Mouse (Mus musculus) forelimb bud, embryonic 11.5 days (tissue): ENCODE measurements around the gene Dmgdh.

ENCODE experiments used
- DNase-seq: peaks from one replicate; pipeline ENCODE4 v3.0.0-alpha.2; 2012; ENCODE audit warnings: low read depth, low spot score

Dmgdh gene

DNA sequence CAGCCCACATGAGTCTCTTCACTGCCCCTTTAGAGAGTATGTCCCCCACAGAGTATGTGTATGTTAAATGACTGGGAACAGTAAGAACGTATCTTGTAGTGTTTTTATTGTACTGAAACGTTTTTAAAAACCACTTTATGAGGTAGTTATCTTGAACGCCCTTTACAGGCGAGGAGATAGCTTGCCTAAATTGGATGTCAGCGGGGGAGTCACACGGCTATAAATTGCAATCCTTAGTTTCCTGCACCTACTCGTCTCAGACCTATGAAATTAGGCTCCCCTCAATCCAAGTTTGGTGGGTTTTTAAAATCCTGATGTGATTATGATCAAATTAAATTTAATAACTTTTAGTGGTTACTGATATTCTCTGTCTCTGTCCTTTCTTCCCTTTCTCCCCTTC lies 98.6 kb downstream of the Dmgdh start:
- DNase-seq, result no peak

DNA sequence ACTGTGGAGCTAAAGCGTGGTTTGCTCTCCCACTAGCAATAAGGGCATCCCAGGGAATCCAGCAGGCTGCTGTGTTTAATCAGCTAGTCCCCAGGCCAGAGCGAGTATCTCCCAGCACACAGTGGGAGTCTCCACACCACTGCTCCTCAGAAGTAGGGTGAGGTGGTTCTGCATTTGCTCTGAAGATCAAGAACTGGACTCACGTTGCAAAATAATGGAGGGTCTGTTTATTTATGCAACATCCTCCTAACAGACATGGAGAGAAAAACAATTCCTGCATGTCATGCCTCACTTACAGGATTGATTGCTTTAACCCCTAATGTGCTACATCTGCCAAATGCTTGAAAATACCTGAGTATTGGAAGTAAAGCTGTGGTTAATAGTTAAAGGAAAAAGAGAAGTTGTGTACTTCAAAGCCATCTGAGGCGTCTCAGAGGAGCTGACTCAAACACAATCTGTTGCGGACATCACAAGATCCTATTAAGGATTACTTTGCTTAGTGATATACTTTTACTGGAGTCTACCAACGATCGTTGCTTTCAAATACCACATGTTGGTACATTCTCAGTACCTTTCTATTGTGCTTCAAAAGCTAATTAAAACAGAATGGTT lies 99.6 kb downstream of the Dmgdh start:
- DNase-seq, result no peak

DNA sequence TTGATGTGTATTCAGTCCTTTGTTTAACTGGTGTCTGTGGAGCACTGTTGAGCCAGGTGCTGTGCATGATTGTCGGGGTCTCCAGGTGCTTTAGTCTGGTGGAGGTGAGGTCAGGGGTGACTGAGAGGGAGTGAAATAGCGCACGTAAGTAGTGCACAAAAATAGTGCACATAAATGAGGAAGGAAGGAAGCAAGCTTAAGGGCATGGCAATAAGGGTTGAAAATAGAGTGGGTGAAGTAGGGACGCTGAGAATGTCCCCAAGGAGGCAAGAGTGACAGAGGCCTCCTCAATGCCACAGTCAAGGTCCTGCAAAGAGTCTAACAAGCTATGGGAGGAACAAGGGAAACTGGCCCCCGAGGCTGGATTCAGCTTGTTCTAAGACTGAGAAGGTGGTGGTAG lies 108.6 kb downstream of the Dmgdh start:
- no peak for DNase-seq

DNA sequence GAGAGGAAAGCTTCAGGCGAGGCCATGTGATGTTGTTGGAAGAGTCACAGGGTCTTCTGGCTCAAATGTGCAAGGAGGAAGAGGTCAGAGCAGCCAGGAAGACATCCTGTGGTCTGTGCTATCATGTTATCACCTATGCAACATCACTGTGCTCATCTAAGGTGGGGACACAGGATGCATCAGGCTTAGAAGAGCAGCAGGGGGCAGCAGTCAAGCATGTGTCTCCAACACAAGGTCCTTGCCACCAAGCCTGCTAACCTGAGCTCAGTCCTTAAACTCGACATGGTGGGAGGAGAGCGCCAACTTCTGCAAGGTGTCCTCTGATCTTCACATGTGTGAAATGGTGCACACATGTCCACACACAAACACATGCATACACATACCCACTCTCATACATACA lies 111.1 kb downstream of the Dmgdh start:
- DNase-seq, result no peak

DNA sequence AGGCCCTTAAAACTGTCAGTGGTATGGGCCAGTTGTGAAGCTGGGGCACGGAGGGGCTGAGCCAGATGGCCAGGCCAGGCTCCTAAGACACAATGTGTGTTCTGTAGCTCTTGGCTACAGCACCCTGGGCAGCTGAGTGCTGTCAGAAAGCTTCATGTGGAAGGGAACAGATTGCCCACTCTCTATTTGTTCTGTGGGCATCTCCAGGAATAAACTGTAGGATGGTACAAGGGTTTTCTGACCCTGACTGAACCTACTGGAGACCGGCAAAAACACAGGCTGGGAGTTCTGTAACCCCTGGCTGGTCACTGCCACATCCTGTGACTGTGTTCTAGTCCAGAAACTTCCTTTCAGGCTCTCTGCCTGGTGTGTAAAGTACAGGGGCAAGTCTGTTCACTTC lies 111.8 kb downstream of the Dmgdh start:
- no peak for DNase-seq

DNA sequence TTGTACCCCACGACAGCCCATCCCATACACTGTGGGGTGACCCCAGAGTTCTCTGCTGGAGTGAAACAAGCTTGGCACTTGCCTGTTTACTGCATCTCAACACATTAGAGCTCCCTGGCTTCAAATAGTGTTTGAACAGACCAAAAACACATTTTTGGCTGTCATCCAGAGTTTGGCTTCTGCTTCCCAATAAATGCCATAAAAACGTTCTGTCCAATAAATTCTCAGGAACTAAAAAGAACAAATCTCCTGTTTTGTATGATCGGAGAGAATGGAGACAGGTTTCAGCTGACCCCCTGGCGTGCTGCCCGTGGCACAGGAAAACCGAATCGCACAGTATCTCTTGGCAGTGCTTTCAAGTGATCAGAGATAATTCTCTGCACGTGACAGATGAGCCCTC lies 113.4 kb downstream of the Dmgdh start:
- DNase-seq, result no peak

DNA sequence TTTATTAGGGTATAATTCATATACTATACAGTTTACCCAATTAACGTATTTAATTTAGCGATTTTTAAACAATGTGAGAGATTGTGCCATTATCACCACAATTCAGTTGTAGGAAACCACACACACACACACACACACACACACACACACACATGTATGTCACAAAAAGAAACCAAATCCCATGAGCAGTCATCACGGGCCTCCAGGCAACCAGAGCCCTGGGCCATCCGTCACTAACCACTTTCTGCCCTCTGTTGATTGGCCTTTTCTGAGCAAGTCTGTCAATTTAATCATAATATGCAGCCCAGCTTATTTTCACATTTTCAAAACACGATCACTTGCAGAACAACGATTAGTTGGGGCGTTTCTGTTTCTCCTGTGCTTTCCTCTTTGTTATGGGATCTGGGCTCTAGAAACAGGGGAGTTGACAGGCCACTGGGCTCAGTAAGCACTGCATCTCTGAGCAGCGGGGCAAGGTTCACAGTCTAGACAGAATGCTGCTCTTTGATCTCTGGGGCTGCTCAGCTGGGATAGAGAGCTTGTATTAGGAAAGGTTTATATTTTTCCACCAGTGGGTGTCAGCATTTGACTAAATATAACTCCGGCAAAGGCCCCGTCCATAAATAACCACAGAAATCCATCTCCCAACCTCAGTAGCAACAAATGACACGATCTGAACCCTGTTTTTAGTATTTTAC lies 118.9 kb downstream of the Dmgdh start:
- peak; percentile 84 for DNase-seq

DNA sequence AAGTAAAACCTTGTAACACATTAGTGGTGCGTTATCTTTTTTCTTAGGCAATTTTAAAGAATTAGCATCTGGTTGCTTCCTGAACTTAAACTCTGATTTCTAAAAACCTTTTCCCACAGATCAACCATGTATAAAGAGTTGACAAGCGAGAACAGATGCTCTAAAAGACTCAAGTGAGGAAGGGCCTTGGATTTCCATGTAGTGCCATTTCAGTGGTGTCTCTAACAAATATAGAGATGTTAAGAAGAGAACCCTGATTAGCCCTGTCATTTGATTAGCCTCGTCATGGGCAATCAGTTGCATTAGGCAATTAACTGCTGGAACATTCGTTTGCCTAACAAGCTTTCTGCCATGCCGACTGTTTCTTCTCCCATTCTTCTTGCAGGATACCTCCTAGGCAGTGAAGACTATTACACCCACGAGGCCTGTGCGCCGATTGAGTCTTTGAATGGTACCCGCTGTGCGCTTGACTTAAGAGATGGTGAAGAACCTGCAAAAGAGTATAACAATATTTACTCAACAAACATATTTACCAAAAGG lies 119.5 kb downstream of the Dmgdh start:
- no peak for DNase-seq

DNA sequence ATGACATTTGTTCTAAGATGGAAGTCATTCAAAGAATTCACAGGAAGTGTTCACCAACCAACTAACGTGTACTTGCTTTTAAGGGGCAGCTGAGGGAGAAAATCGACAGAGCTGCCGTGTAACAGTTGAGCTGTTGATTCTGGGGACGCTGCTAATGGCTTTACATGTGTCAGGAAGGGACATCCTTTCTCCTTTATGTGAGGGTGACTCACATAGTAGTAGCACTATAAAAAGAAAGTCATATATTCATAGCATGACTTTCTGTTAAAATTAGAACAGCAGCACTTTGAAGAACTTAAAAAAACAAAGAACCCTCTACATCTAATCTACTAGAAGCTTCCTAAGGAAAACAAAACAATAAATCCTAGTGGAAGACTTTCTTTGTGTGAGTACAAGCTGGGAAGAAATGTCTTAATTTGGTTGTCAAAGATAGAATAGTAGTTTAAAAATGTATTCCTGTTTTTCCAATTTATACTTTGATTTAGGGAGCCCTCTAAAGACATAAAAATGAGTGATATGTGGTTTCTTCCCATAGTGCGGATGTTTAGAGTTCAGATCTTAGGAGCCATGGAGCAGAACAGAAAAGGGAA lies 122.9 kb downstream of the Dmgdh start:
- DNase-seq, result no peak
